Mouse (Mus musculus) granulocyte monocyte progenitor cell, adult 5-6 weeks (primary cell): ENCODE results near the gene Tssc4. TPM values are rescaled to one million over a fixed set of nuclear protein-coding genes. Genes with fewer than 3 reads are reported as not detected.

Source experiments
- ATAC-seq: replicated peaks from 2 replicates; pipeline ENCODE4 v1.8.0; 2016; ENCODE audit warnings: mild to moderate bottlenecking, moderate TSS enrichment, inconsistent platforms; ENCODE audit not compliant: poor library complexity, severe bottlenecking
- total RNA-seq, 2 experiments: library from RNA; stranded (forward) in 1 of 2; stranded (reverse) in 1 of 2; fragments of 200-712, 200-1000 nt in 1 of 2; fragments of >200 nt in 1 of 2; fragmentation: Nextera tagmentation in 1 of 2; gene quantifications; 2 replicates each; pipeline ENCODE4 v1.2.3; 2014 to 2017

Tssc4 gene
- total RNA-seq, 2 experiments from 2014 or later, result 28.1 to 45.6 TPM

- no peak for ATAC-seq
These were observed 3.4 kb upstream of the Tssc4 start for GRCm38 (mm10) chr7:143065692-143066091.

- no peak for ATAC-seq
These were observed 1.6 kb upstream of the Tssc4 start for GRCm38 (mm10) chr7:143067469-143067868.

- no peak for ATAC-seq
These were observed 1.2 kb upstream of the Tssc4 start for GRCm38 (mm10) chr7:143067897-143068296.

- no peak for ATAC-seq
These were observed 650 bp upstream of the Tssc4 start for GRCm38 (mm10) chr7:143068316-143068881.

GRCm38 (mm10) chr7:143069751-143070400 lies 827 bp downstream of the Tssc4 start:
- 0 out of 2 replicates have a peak, but pooled peaks have one; percentile 1 for ATAC-seq

- no peak for ATAC-seq
These were observed 1.5 kb downstream of the Tssc4 start for GRCm38 (mm10) chr7:143070506-143071070.

- no peak for ATAC-seq
These were observed 3.6 kb downstream of the Tssc4 start for GRCm38 (mm10) chr7:143072605-143073004.

GRCm38 (mm10) chr7:143073086-143073485 lies 4.0 kb downstream of the Tssc4 start:
- peak; percentile 8; the same call in 1 of the 2 replicates for ATAC-seq

- ATAC-seq, result no peak
These were observed 6.3 kb downstream of the Tssc4 start for GRCm38 (mm10) chr7:143075394-143075793.

GRCm38 (mm10) chr7:143077351-143077750 lies 8.3 kb downstream of the Tssc4 start:
- no peak for ATAC-seq

GRCm38 (mm10) chr7:143082024-143082423 lies 13.0 kb downstream of the Tssc4 start:
- ATAC-seq, result no peak

GRCm38 (mm10) chr7:143083708-143084107 lies 14.7 kb downstream of the Tssc4 start:
- ATAC-seq, result no peak

GRCm38 (mm10) chr7:143086366-143086765 lies 17.3 kb downstream of the Tssc4 start:
- ATAC-seq, result peak; percentile 74

GRCm38 (mm10) chr7:143087070-143087579 lies 18.1 kb downstream of the Tssc4 start:
- no peak for ATAC-seq

- no peak for ATAC-seq
These were observed 24.8 kb downstream of the Tssc4 start for GRCm38 (mm10) chr7:143093847-143094246.

- peak; percentile 57; the same call in 1 of the 2 replicates for ATAC-seq
These were observed 25.8 kb downstream of the Tssc4 start, which contains the start of gene Trpm5 for GRCm38 (mm10) chr7:143094592-143095553. Trpm5 (minus strand) TSS chr7:143094642.

- peak; percentile 73 for ATAC-seq
These were observed 26.5 kb downstream of the Tssc4 start for GRCm38 (mm10) chr7:143095554-143095907.

- no peak for ATAC-seq
These were observed 31.7 kb downstream of the Tssc4 start for GRCm38 (mm10) chr7:143100759-143101158.

- ATAC-seq, result no peak
These were observed 36.3 kb downstream of the Tssc4 start for GRCm38 (mm10) chr7:143105258-143105897.

GRCm38 (mm10) chr7:143106062-143106461 lies 37.0 kb downstream of the Tssc4 start, which contains the start of gene Kcnq1:
Kcnq1 (plus strand) TSS chr7:143106362.
- ATAC-seq, result no peak
